Mouse (Mus musculus) midbrain, embryonic 10.5 days (tissue): ENCODE results near the gene Dennd1a. TPM values are rescaled to one million over a fixed set of nuclear protein-coding genes. Genes with fewer than 3 reads are reported as not detected.

Experiments
- DNase-seq: peaks from one replicate; pipeline ENCODE4 v3.0.0-alpha.2; 2017; ENCODE audit warnings: low spot score
- H3K27ac ChIP-seq: fragments of 300-500 bp; sonication (generic); replicated peaks from 2 replicates; pipeline ENCODE4 v1.5.1; 2016; ENCODE audit warnings: mild to moderate bottlenecking
- H3K27me3 ChIP-seq: fragments of 300-500 bp; sonication (generic); 2 replicates; pipeline ENCODE4 v1.6.1; 2016; ENCODE audit warnings: low read depth, mild to moderate bottlenecking; ENCODE audit not compliant: poor library complexity, severe bottlenecking
- H3K36me3 ChIP-seq: fragments of 300-500 bp; sonication (generic); 2 replicates; pipeline ENCODE4 v1.6.1; 2016; ENCODE audit warnings: mild to moderate bottlenecking, moderate library complexity
- H3K4me1 ChIP-seq: fragments of 300-500 bp; sonication (generic); 2 replicates; pipeline ENCODE4 v1.6.1; 2016
- H3K4me3 ChIP-seq: fragments of 300-500 bp; sonication (generic); 2 replicates; pipeline ENCODE4 v1.5.1; 2016; ENCODE audit warnings: mild to moderate bottlenecking, moderate library complexity
- H3K9me3 ChIP-seq: fragments of 300-500 bp; sonication (generic); replicated peaks from 2 replicates; pipeline ENCODE4 v1.6.1; 2016; ENCODE audit warnings: mild to moderate bottlenecking
- WGBS: fragments of 180-500 bp; shearing (Covaris S2); methylation state at CpG from one replicate; pipeline ENCODE4 v1.1.7; 2016; 5-methylcytosine and 5-hydroxymethylcytosine counted together
- polyA plus RNA-seq: library from polyadenylated mRNA; unstranded; fragments of >200 nt; fragmentation: Nextera tagmentation; extraction: Ambion mirVana; gene quantifications from 2 replicates; pipeline ENCODE4 v1.2.1, GENCODE M21; 2016

The Dennd1a gene
- polyA plus RNA-seq, 1 experiment from 2014 or later, result 10.1 TPM

GRCm38 (mm10) chr2:37774571-37774970, 512.6 kb downstream of the Dennd1a start:
- WGBS, result 9% methylated on average over 5 of the region's 5 CpGs
- DNase-seq, result peak; percentile 87
- H3K36me3 ChIP-seq, result no peaks in the 10 kb centered on the region
- H3K27ac ChIP-seq, result peak overlapping the region; percentile 96
- peaks cover 22% of the 10 kb centered on the region for H3K27me3 ChIP-seq
- no peaks in the 10 kb centered on the region for H3K9me3 ChIP-seq
- peaks cover 64% of the 10 kb centered on the region for H3K4me1 ChIP-seq
- no peak overlapping the region for H3K4me3 ChIP-seq

- peaks cover 44% of the 10 kb centered on the region for H3K27me3 ChIP-seq
- under 1% methylated on average over 18 of the region's 18 CpGs for WGBS
- H3K4me1 ChIP-seq, result peaks cover 63% of the 10 kb centered on the region
- peak overlapping the region; percentile 83 for H3K27ac ChIP-seq
- peak overlapping the region; percentile 48 for H3K4me3 ChIP-seq
- no peaks in the 10 kb centered on the region for H3K36me3 ChIP-seq
- DNase-seq, result peak; percentile 91
- no peaks in the 10 kb centered on the region for H3K9me3 ChIP-seq
Observed at GRCm38 (mm10) chr2:37771618-37772285, 515.4 kb downstream of the Dennd1a start.

- no peak overlapping the region for H3K27ac ChIP-seq
- H3K9me3 ChIP-seq, result no peaks in the 10 kb centered on the region
- no peaks in the 10 kb centered on the region for H3K36me3 ChIP-seq
- no peak for DNase-seq
- WGBS, result 84% methylated on average over 8 of the region's 8 CpGs
- H3K4me1 ChIP-seq, result peaks cover 63% of the 10 kb centered on the region
- H3K4me3 ChIP-seq, result no peak overlapping the region
- peaks cover 63% of the 10 kb centered on the region for H3K27me3 ChIP-seq
Observed at GRCm38 (mm10) chr2:37769793-37770192, 517.4 kb downstream of the Dennd1a start.

GRCm38 (mm10) chr2:37768903-37769302, 518.3 kb downstream of the Dennd1a start:
- H3K27ac ChIP-seq, result peak overlapping the region; percentile 67

GRCm38 (mm10) chr2:37767739-37768138, 519.5 kb downstream of the Dennd1a start:
- peak overlapping the region; percentile 77 for H3K27ac ChIP-seq
- DNase-seq, result no peak
- 46% methylated on average over 3 of the region's 3 CpGs for WGBS

More at GRCm38 (mm10) chr2:37768903-37769302, 518.3 kb downstream of the Dennd1a start:
- H3K4me1 ChIP-seq, result peaks cover 67% of the 10 kb centered on the region
- no peak for DNase-seq
- H3K27me3 ChIP-seq, result peaks cover 68% of the 10 kb centered on the region
- WGBS, result 33% methylated on average over 2 of the region's 2 CpGs
- H3K36me3 ChIP-seq, result no peaks in the 10 kb centered on the region
- no peaks in the 10 kb centered on the region for H3K9me3 ChIP-seq
- no peak overlapping the region for H3K4me3 ChIP-seq

GRCm38 (mm10) chr2:37767080-37767547, 520.1 kb downstream of the Dennd1a start:
- DNase-seq, result peak; percentile 51
- Histone ChIP-seq H3K4me3 (0 out of 2 replicates have a peak overlapping the region, but pooled peaks have one; percentile 20), H3K36me3 (no peaks in the 10 kb centered on the region), H3K4me1 (peaks cover 75% of the 10 kb centered on the region), H3K27me3 (peaks cover 76% of the 10 kb centered on the region), H3K27ac (peak overlapping the region; percentile 77), H3K9me3 (no peaks in the 10 kb centered on the region)
- WGBS, result 7% methylated on average over 9 of the region's 9 CpGs

More at GRCm38 (mm10) chr2:37767739-37768138, 519.5 kb downstream of the Dennd1a start:
- no peak overlapping the region for H3K4me3 ChIP-seq
- no peaks in the 10 kb centered on the region for H3K36me3 ChIP-seq
- H3K27me3 ChIP-seq, result peaks cover 75% of the 10 kb centered on the region
- peaks cover 75% of the 10 kb centered on the region for H3K4me1 ChIP-seq
- no peaks in the 10 kb centered on the region for H3K9me3 ChIP-seq

GRCm38 (mm10) chr2:37766027-37766761, 521.0 kb downstream of the Dennd1a start:
- H3K27ac ChIP-seq, result peak overlapping the region; percentile 77
- no peaks in the 10 kb centered on the region for H3K36me3 ChIP-seq
- peak overlapping the region; percentile 20; the same call in 1 of the 2 replicates for H3K4me3 ChIP-seq
- peak; percentile 45 for DNase-seq
- 37% methylated on average over 10 of the region's 11 CpGs for WGBS
- peaks cover 68% of the 10 kb centered on the region for H3K4me1 ChIP-seq
- peaks cover 85% of the 10 kb centered on the region for H3K27me3 ChIP-seq
- no peaks in the 10 kb centered on the region for H3K9me3 ChIP-seq

GRCm38 (mm10) chr2:37765082-37765483, 522.1 kb downstream of the Dennd1a start:
- H3K36me3 ChIP-seq, result no peaks in the 10 kb centered on the region
- WGBS, result 24% methylated on average over 21 of the region's 21 CpGs
- DNase-seq, result no peak
- H3K9me3 ChIP-seq, result no peaks in the 10 kb centered on the region
- peak overlapping the region; percentile 77 for H3K27ac ChIP-seq
- H3K4me3 ChIP-seq, result no peak overlapping the region
- peaks cover 87% of the 10 kb centered on the region for H3K27me3 ChIP-seq
- H3K4me1 ChIP-seq, result peaks cover 71% of the 10 kb centered on the region

- H3K27me3 ChIP-seq, result peaks cover 87% of the 10 kb centered on the region
- no peak overlapping the region for H3K27ac ChIP-seq
- no peaks in the 10 kb centered on the region for H3K9me3 ChIP-seq
- no peak for DNase-seq
- H3K36me3 ChIP-seq, result no peaks in the 10 kb centered on the region
- H3K4me1 ChIP-seq, result peaks cover 71% of the 10 kb centered on the region
- 94% methylated on average over 2 of the region's 2 CpGs for WGBS
- no peak overlapping the region for H3K4me3 ChIP-seq
Observed at GRCm38 (mm10) chr2:37764514-37764913, 522.7 kb downstream of the Dennd1a start.

GRCm38 (mm10) chr2:37763638-37764037, 523.6 kb downstream of the Dennd1a start:
- no peaks in the 10 kb centered on the region for H3K9me3 ChIP-seq
- 23% methylated on average over 3 of the region's 3 CpGs for WGBS
- peaks cover 66% of the 10 kb centered on the region for H3K4me1 ChIP-seq
- no peaks in the 10 kb centered on the region for H3K36me3 ChIP-seq
- no peak overlapping the region for H3K4me3 ChIP-seq
- H3K27ac ChIP-seq, result no peak overlapping the region
- no peak for DNase-seq
- H3K27me3 ChIP-seq, result peaks cover 87% of the 10 kb centered on the region

- H3K27ac ChIP-seq, result no peak overlapping the region
- no peak overlapping the region for H3K4me3 ChIP-seq
- H3K27me3 ChIP-seq, result peaks cover 87% of the 10 kb centered on the region
- no peak for DNase-seq
- H3K9me3 ChIP-seq, result no peaks in the 10 kb centered on the region
- H3K36me3 ChIP-seq, result no peaks in the 10 kb centered on the region
- peaks cover 56% of the 10 kb centered on the region for H3K4me1 ChIP-seq
- 24% methylated on average over 6 of the region's 6 CpGs for WGBS
Observed at GRCm38 (mm10) chr2:37760633-37761032, 526.6 kb downstream of the Dennd1a start.

- H3K4me3 ChIP-seq, result peak overlapping the region; percentile 35
- peaks cover 39% of the 10 kb centered on the region for H3K4me1 ChIP-seq
Observed at GRCm38 (mm10) chr2:37758343-37759015, 528.7 kb downstream of the Dennd1a start.

More at GRCm38 (mm10) chr2:37758343-37759015, 528.7 kb downstream of the Dennd1a start:
- peaks cover 79% of the 10 kb centered on the region for H3K27me3 ChIP-seq
- peak; percentile 45 for DNase-seq
- no peaks in the 10 kb centered on the region for H3K9me3 ChIP-seq
- WGBS, result 17% methylated on average over 21 of the region's 21 CpGs
- H3K27ac ChIP-seq, result peak overlapping the region; percentile 70
- no peaks in the 10 kb centered on the region for H3K36me3 ChIP-seq
